Mouse (Mus musculus): ENCODE measurements around the gene Marveld1. TPM values are rescaled to one million over a fixed set of nuclear protein-coding genes. Genes with fewer than 3 reads are reported as not detected.

The Marveld1 gene
- 10 to 100 TPM; 32.7 to 38.8 TPM for total RNA-seq (2021)
- long read RNA-seq, experiment 1, transcript Marveld1-201 (2 exons, 3,066 nt), result major isoform, 23 of 27 reads
- long read RNA-seq, experiment 1, partial matches to known transcripts, result 0 of 27 reads
- long read RNA-seq, experiment 1, other reads (novel, unspliced or antisense), result 2 of 27 reads
- long read RNA-seq, experiment 2, transcript Marveld1-201 (2 exons, 3,066 nt), result major isoform, 39 of 39 reads
- long read RNA-seq, experiment 2, partial matches to known transcripts, result 0 of 39 reads
- long read RNA-seq, experiment 2, other reads (novel, unspliced or antisense), result 0 of 39 reads

DNA sequence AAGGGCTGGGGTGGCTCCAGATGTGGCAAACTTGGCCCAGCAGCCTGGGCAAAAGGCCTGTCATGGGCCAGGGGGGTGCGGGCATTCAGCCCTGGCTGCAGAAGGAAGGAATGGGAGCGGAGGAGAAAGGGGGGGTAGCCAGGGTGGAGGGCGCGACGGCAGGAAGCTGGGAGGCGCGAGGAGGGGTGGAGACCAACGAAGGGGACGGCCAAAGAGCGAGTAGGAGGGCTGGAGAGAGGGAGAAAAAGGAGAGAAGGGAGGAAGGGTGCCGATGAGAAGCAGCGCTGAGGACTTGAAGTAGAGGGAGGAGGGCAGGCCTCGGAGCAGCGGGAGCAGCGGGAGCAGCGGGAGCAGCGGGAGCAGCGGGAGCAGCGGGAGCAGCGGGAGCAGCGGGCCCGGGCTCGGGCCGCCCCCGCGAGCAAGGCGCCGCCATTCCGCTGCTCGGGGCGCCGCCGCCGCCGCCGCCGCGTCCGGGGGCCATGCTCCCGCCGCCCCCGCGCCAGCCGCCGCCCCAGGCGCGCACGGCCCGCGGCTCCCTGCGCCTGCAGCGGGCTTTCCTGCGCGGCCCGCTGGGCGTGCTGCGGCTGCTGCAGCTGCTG lies at the start of gene Marveld1:
Marveld1 (plus strand) TSS at position 231 of the 599 bp plus-strand sequence.
- peak; percentile 84 to 89 for DNase-seq

DNA sequence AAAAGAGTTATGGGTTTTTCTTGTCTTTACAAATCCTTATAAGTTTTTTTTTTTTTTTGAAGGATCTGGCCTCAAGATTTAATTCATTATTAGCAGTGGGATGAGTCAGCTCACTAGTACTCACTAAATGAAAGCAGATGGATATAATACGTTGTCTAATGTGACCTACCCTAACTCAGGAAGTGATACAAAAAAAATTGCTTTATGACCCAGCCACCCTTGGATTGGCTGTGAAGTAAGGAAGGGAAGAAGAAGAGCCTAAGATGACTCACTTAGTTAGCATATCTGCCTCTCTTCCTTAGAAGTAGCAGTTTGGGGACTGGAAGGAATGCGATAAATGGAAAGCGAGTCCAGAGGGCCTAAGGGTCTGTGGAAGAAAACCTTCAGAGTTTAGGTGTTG lies 47.8 kb upstream of the Marveld1 start:
- DNase-seq, result no peak

DNA sequence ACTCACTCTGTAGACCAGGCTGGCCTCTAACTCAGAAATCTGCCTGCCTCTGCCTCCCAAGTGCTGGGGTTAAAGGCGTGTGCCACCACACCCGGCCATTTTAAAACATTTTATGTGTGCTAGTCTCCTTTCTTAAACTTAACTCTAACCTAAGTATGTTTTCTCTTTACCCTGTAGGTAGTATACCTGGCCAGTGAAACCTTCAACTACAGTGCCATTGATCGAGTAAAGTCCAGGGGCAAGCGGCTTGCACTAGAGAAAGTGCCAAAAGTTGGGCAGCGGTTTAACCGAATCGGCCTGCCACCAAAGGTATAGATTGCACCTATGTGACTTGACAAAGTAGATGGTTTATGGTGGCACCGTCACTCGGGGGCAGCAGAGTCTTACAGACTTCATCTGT lies 42.5 kb upstream of the Marveld1 start:
- DNase-seq, result no peak

DNA sequence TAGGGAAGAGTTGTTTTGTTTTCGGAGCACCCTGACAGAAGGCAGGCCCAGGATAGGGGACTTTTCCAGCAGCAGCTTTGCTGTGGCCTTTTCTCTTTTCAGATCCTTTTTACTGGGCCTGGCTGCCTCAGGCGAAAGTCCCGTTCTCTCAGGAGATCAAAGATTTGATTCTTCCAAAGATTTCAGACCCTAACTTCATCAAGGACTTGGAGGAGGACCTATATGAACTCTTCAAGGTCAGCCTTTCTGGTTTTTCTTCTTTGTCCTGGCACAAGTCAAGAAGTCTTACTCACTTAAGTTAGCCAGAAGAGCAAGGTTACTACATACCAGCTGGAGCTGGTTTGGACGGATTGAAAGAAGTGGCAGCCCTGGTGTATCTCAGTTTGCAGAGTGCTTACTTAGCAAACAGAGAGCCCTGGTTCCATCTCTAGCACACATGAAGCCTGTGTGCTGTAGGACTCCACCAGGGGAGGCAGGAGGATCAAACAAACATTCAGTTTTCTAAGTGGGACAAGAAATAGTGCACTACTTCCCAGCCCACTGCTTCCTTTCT lies 31.3 kb upstream of the Marveld1 start:
- no peak for DNase-seq

DNA sequence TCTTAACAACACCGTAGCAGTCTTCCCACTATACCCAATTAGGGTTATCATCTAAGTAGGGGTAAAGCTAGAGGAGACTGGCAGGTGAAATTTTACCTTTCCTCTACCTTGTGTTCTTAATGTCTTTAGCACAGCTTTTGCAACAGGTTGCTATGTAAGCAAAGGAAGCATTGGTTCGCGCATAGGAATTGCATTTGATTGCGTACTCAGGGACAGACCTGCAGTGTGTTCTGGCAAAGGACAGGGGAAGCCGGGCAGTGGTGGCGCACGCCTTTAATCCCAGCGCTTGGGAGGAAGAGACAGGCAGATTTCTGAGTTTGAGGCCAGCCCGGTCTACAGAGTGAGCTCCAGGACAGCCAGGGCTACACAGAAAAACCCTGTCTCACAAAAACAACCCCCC lies 29.1 kb upstream of the Marveld1 start:
- no peak for DNase-seq

DNA sequence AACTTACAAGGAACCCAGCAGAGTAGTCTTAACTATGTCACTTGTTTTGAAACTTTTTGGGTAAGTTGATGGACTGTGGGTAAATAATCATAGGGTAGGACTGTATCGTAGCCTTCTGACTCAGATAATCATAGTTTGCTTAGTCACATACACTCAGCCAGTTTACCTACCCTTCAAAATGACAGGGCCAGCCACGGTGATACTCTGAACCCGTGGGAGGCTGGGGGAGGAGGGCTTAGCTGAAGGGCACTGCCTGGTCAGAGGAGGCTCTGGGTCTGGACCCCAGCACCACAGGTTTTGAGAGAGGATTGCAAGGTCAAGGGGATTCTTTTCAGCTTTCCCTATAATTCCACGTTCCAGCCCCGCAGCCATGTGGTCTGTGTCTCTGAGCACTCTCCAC lies 28.6 kb upstream of the Marveld1 start:
- peak in 1 of 2 experiments; percentile 45 for DNase-seq

DNA sequence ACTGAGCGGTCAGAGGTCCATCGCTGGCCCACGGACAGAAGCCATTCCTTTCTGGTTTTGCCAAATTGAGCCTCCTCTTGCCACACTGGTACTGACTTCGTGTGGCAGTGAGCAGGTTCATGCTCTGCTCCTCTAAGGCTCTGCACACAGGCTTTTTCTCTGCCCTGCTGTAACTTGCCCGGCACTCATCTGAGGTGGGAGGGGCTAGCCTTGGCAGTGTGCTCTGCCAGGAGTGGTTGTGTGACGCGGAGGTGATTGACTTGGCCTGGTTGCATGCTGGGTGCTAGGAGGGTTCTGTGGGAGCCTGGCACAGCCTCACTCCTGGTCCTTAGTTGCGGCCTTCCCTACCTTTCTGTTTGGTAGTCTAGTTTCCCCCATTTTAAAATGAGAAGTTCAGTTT lies 26.7 kb upstream of the Marveld1 start:
- DNase-seq, result peak; percentile 57 to 61

DNA sequence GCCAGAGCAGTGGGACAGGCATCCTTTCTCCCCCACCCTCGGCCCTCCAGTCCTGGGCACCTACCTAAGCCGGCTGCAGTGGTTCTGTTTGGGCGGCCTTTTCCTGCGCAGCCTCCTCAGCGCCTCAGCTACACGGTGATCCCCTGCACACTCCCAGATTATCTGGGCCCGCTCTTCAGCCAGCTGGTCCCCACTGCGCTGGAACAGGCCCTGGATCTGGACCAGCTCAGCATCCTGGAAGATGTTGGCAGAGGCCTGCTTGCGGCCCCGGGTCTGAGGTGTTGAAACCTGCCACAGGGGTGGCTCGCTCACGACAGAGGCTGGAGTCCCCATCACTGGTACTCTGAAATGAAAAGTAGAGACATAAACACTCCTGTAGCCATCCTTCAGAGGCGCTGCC lies 22.5 kb upstream of the Marveld1 start:
- DNase-seq, result no peak

DNA sequence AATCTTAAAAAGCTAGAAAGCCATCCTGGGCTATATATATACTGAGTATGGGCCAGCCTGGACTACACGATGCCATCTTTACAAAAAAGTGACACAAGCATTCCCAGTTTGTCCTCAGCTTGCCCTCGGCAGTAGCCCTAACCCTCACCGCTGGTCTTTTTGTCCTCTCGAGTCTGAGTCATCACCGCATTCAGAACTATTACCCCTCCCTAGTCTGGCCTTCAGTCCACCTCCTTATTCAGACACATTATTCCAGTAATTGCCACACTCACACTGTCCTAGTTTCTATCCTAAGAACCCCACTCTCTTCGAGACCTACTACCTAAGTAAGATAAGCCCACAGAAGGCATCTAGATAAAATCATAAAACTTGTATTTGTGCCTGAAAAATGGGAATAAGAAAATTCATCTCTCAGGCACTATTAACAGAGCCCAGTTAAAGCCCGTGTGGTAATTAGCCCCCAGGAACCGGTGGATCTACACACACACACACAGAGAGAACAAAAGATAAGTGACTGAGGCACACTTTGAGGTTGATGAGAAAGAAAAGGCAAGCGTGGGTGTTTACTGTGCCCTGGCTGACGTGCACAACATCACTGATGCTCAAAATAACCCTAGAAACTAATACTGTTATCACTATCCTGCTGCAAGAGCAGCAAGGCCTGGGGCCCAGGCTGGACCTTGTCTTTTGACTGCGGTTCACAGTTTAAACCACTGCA lies 21.5 kb upstream of the Marveld1 start:
- DNase-seq, result peak in 1 of 2 experiments; percentile 38

DNA sequence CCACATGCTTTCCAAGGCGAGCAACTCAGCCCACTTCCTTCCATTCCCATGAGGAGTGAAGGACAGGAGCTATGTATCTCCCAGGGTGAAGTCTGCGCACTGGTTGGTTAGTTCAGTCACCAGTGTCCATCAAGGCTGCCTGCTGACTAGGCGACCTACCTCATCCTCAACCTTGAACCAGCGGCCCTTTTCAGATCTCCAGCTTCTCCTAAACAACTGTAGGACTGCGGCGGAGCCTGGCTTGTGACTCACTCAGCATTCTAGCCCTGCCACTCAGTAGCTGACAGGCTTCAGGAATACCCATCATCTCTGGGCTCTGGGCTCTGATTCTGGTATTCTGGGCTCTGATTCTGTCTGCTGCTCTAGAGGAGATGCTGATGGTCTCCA lies 21.0 kb upstream of the Marveld1 start:
- DNase-seq, result peak; percentile 64 to 77

DNA sequence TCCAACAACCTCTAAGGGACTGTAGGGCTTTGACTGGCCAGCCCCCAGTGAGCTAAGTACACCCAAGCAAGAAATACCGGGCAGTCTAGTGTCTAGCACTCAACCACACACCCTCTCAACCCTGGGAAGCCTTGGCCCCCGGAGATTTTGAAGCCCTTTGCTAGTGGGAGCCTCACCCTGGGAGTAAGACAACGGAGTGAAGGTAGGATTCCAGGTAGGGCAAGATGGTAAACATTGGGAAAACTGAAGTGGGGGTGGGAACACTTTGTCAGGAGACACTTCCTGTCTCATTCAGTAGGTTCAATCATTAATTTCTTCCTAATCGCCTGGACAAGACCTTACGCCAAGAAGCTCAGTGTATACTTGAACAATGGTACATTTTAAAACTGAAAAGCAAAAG lies 20.2 kb upstream of the Marveld1 start:
- no peak for DNase-seq

DNA sequence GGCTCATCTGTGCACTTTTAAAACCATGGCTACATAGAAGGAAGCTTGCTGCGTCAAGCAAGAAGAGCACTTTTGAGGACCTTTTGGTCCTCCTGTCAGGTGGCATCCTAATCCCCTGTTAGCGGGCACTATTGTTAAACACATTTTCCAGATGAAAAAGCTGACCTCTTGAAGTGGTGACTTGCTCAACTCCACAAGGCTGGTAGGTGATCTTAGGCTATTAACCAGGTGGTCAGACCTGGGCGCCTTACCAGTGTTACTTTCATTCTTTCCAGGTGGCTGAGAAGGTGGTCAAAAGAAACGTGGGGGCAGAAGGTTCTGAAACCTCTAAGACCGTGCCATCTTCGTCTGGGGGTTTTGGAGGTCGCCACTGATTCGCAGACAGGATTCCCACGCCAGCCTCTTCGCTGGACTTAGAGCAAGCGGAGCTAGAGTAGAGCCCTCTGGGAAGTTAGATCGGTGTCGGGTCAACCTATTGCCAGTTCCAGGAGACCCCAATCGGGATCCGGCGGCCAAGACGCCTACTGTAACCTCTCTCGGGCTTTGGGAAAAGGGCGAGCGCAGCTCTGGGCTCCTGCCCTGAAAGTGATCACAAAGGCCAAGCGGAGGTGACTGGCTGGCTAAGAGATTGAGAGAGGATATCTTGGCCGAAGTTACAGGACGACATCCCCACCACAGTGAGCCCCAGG lies 19.0 kb upstream of the Marveld1 start:
- DNase-seq, result peak in 1 of 2 experiments; percentile 29

DNA sequence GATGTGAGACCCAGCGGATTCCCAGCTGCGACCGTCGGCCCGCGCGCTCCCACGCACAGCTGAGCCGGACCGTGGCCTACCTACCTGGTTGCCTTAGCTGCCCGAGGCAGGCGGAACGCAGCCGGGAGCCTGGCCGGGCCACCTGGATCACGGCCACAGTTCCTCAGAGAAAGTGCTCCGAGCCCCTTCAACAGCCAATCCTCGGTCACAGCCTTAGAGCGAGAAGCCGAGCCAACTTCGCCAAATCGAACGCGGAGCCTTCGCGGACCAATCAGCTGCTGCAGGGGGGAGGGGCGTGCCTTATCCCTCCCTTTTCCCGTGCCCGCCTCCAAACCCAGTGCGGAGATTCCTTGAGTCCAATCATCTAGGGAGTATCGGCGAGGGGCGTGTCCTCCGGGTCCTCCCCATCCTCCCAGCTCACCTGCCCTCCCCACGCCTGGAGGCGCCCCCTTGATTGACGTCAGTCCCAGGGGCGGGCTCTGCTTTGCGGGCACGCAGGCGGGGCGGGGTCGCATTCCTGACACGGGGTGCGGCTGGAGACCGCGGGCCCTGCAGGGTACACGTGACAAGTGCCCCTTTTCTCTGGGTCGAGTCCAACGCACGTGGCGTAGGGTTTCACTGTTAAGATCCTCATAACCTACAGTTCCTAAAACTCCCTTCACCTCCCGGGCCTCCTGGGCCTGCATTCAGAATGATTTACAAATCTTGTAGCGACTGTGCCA lies 18.3 kb upstream of the Marveld1 start, which contains the start of gene Avpi1:
Avpi1 (minus strand) TSS at position 273 of the 722 bp plus-strand sequence.
- peak; percentile 99 for DNase-seq

DNA sequence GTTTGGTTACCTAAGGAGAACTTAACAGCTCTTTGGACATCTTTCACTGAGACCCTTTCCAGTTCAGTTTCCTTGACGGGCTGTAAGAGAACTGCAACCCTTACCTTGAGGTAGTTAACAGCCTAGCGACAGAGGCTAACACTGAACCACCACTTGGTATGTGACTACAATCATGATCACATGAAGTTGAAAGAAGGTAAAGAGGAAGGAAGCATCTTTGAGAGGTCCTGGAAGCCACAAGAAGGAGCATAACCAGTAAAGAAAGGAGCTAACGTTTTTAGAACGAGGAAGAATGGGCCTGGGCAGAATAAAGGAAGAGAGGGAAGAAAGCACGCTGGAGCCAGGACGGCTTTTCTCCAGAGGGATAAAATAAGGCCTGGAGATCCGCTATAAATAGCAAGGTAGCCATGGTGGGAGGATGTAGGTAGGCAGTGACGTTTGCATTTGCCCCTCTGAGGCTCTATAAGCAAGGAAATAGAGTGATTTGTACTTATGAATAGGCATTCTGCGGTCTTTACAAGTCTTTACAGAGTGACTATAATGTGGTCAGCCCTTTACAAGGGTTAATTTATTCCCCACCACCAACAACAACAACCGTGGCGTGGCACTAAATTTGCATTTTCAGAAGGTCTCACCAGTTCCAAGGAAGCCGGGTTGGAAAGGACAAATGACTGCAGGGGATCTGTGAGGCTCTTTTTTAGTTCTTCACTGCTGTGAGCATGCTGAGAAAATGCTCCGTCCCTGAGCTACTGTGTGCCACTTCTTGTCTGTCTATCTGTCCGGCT lies 17.5 kb upstream of the Marveld1 start:
- no peak for DNase-seq

DNA sequence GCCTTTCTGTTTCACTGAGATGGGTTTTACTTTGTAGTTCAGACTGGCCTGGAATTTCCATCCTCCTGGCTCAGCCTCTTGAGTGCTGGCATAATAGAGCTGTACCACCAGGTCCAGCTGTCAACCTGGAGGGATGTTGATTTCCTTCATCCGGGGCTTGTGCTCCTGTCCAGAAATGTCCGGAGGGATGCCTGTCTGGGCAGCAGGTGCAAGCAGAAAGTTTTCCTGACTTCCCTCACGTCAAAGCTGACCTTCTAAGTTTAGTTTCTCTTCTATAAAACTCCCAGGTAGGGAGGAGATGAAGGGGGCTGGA lies 16.9 kb upstream of the Marveld1 start:
- DNase-seq, result no peak

DNA sequence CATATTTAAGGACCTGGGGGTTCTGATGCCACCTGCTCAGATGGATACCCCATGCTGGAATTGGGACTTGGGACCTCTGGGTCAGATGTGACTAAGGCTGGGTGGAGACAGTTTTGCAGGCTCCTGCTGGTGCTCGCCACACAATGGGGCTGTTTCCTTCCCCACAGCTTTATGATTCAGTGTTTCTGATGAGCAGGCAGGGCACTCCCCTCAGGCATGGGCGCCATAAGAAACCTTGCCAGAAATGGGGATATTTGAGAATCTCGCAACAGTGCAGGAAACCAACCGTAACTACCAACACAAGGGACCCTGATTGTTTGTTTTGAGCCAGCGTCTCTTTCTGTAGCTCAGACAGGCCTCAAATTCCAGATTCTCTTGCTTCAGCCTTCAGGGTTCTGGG lies 16.1 kb upstream of the Marveld1 start:
- DNase-seq, result no peak

DNA sequence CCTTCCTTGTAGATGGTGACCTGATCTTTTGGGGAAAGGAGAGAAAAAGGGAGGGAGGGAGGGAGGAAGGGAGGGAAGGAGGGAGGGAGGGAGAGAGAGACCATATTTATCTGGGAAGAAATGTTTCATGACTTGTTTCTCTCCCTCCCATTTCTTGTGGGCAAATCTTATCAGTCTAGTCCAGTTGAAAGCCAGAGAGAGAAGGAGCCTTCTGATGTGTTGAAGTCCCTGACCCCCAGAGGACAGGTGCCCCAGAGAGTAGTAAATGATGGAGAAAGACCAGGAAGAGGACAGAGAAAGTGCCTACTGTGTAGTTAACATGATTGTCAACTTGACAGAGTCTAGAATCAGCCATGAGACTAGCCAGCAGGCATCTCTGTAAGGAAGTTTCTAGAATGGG lies 12.1 kb upstream of the Marveld1 start:
- DNase-seq, result no peak

DNA sequence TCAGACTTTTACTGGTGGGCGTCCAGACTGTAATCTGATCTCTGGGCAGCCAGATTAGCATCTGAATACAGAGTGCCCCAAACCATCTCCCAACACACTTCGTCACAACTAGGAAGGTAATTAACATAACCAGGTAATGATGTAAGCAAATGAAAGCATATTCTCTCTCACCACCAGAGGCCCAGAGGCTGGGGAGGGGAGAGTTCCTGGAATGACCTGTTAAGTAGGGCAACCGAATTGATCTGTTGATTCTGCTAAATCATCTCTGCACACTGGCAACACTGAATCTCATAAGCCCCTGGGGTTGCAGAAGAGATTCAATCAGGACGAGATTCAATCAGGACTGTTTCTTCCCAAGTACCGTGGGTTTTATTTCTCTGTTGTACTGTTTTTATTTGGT lies 11.1 kb upstream of the Marveld1 start:
- DNase-seq, result no peak

DNA sequence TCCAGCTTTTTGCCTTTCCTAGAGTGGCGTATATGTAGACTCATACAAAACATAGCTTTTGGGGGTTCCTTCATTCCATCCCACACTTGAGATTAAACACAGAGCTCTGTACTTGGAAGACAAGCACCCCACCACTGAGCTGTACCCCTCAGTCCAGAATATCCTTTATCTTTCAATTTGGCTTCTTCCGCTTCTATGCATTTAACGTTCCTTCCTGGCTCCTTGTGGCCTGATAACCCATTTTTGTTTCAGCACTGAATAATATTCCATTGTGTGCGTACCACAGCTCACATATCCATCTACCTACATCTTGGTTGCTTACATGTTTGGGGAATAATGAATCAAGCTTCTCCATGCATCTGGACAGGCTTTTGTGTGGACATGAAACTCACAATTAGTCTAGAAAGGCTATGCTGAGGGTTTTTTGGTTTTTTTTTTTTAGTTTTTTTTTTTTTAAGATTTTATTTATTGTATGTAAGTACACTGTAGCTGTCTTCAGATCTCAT lies 10.0 kb upstream of the Marveld1 start:
- no peak for DNase-seq

DNA sequence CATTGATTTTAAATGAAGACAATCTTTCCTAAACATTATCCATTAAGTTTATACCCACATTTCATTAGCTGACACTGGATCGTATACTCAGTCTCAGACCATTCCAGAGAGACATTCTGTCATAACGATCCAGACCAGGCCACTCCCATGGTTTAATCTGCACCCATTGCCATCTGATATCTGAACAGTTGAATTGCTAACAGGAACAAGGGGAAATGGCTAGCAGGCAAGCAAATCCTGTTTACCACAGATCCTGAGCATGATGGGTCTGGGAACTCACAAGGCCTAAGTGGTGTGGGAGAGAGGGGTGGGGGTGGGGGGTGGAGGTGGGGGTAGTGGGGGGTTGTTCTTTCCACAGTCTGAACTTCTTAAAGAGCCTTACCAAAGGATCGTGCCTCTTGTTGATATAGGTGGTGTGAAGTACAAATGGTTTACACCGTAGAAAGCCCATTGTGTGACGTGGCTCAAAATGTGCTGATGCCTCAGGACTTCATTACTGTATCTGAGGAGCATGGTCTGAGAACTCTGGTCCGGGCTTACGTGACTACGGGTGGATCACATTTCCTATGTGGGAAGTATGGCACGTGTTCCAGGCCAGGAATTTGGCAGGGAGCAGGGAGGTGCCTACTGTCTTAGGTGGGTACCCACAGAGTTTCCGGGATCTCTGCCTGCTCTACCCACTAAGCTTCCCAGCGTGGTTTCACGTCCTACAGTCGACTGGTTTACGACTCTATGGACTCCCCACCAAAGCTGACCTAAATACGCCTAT lies 8.5 kb upstream of the Marveld1 start:
- no peak for DNase-seq
